Mouse (Mus musculus): ENCODE measurements around the gene Aifm1. TPM values are rescaled to one million over a fixed set of nuclear protein-coding genes. Genes with fewer than 3 reads are reported as not detected.

The Aifm1 gene
- polyA plus RNA-seq, 1 experiment from 2014 or later: 33.5 TPM

GRCm38 (mm10) chrX:48463636-48464035 is 49.7 kb downstream of the Aifm1 start:
- no peaks in the 10 kb centered on the region for H3K9me3 ChIP-seq (ENCODE audit: control insufficient read depth, low read length)
- 89% methylated on average over 4 of the region's 4 CpGs for WGBS
- H3K9ac ChIP-seq (replicated peaks; ENCODE audit: low read depth, low read length): no peak overlapping the region
- H3K4me2 ChIP-seq (ENCODE audit: low read depth, low read length): no peak overlapping the region
- H3K36me3 ChIP-seq (ENCODE audit: control insufficient read depth, insufficient read depth, low read length): no peaks in the 10 kb centered on the region
- no peak overlapping the region for H3K4me3 ChIP-seq (ENCODE audit: low read depth, low read length)
- H3K27me3 ChIP-seq (ENCODE audit: control insufficient read depth, insufficient read depth, low read length): no peaks in the 10 kb centered on the region
- ATAC-seq (ENCODE audit: low read depth): no peak
- H3K4me1 ChIP-seq (ENCODE audit: control insufficient read depth, insufficient read depth, low read length): no peaks in the 10 kb centered on the region
- H3K27ac ChIP-seq (ENCODE audit: low read depth, low read length): no peak overlapping the region

GRCm38 (mm10) chrX:48462754-48463507 is 50.4 kb downstream of the Aifm1 start, which contains the start of gene Elf4:
Elf4 (minus strand) TSS chrX:48463132.
- no peaks in the 10 kb centered on the region for H3K4me1 ChIP-seq (ENCODE audit: control insufficient read depth, insufficient read depth, low read length)
- H3K9ac ChIP-seq (replicated peaks; ENCODE audit: low read depth, low read length): no peak within 1 kb of the TSS
- no peaks in the 10 kb centered on the region for H3K9me3 ChIP-seq (ENCODE audit: control insufficient read depth, low read length)
- H3K27ac ChIP-seq (ENCODE audit: low read depth, low read length): no peak within 1 kb of the TSS
- peak within 1 kb of the TSS; percentile 16; the same call in 1 of the 2 replicates for H3K4me3 ChIP-seq (ENCODE audit: low read depth, low read length)
- no peaks in the 10 kb centered on the region for H3K27me3 ChIP-seq (ENCODE audit: control insufficient read depth, insufficient read depth, low read length)
- H3K4me2 ChIP-seq (ENCODE audit: low read depth, low read length): peak within 1 kb of the TSS; percentile 44
- peak; percentile 81 for ATAC-seq (ENCODE audit: low read depth)
- 14% methylated on average over 38 of the region's 38 CpGs for WGBS
- H3K36me3 ChIP-seq (ENCODE audit: control insufficient read depth, insufficient read depth, low read length): no peaks in the 10 kb centered on the region

- H3K27me3 ChIP-seq (ENCODE audit: control insufficient read depth, insufficient read depth, low read length): no peaks in the 10 kb centered on the region
- H3K27ac ChIP-seq (ENCODE audit: low read depth, low read length): no peak overlapping the region
- H3K36me3 ChIP-seq (ENCODE audit: control insufficient read depth, insufficient read depth, low read length): no peaks in the 10 kb centered on the region
- ATAC-seq (ENCODE audit: low read depth): 0 out of 2 replicates have a peak, but pooled peaks have one; percentile 10
- peak overlapping the region; percentile 44 for H3K4me2 ChIP-seq (ENCODE audit: low read depth, low read length)
- H3K4me1 ChIP-seq (ENCODE audit: control insufficient read depth, insufficient read depth, low read length): no peaks in the 10 kb centered on the region
- 36% methylated on average over 4 of the region's 4 CpGs for WGBS
- 0 out of 2 replicates have a peak overlapping the region, but pooled peaks have one; percentile 16 for H3K4me3 ChIP-seq (ENCODE audit: low read depth, low read length)
- H3K9me3 ChIP-seq (ENCODE audit: control insufficient read depth, low read length): no peaks in the 10 kb centered on the region
- H3K9ac ChIP-seq (replicated peaks; ENCODE audit: low read depth, low read length): no peak overlapping the region
Observed at GRCm38 (mm10) chrX:48462297-48462696, 51.1 kb downstream of the Aifm1 start.

GRCm38 (mm10) chrX:48461006-48461405 is 52.4 kb downstream of the Aifm1 start:
- Histone ChIP-seq H3K4me1 (ENCODE audit: control insufficient read depth, insufficient read depth, low read length) (no peaks in the 10 kb centered on the region), H3K9me3 (ENCODE audit: control insufficient read depth, low read length) (no peaks in the 10 kb centered on the region), H3K9ac (replicated peaks; ENCODE audit: low read depth, low read length) (no peak overlapping the region), H3K4me2 (ENCODE audit: low read depth, low read length) (no peak overlapping the region), H3K36me3 (ENCODE audit: control insufficient read depth, insufficient read depth, low read length) (no peaks in the 10 kb centered on the region), H3K4me3 (ENCODE audit: low read depth, low read length) (no peak overlapping the region), H3K27me3 (ENCODE audit: control insufficient read depth, insufficient read depth, low read length) (no peaks in the 10 kb centered on the region), H3K27ac (ENCODE audit: low read depth, low read length) (no peak overlapping the region)
- 81% methylated on average over 4 of the region's 4 CpGs for WGBS
- no peak for ATAC-seq (ENCODE audit: low read depth)

GRCm38 (mm10) chrX:48460496-48460895 is 52.9 kb downstream of the Aifm1 start:
- Histone ChIP-seq H3K9ac (replicated peaks; ENCODE audit: low read depth, low read length) (no peak overlapping the region), H3K4me2 (ENCODE audit: low read depth, low read length) (no peak overlapping the region), H3K4me1 (ENCODE audit: control insufficient read depth, insufficient read depth, low read length) (no peaks in the 10 kb centered on the region), H3K27ac (ENCODE audit: low read depth, low read length) (no peak overlapping the region), H3K27me3 (ENCODE audit: control insufficient read depth, insufficient read depth, low read length) (no peaks in the 10 kb centered on the region), H3K4me3 (ENCODE audit: low read depth, low read length) (no peak overlapping the region), H3K9me3 (ENCODE audit: control insufficient read depth, low read length) (no peaks in the 10 kb centered on the region), H3K36me3 (ENCODE audit: control insufficient read depth, insufficient read depth, low read length) (no peaks in the 10 kb centered on the region)
- 87% methylated on average over 7 of the region's 7 CpGs for WGBS
- no peak for ATAC-seq (ENCODE audit: low read depth)

- ATAC-seq (ENCODE audit: low read depth): no peak
- H3K4me2 ChIP-seq (ENCODE audit: low read depth, low read length): no peak overlapping the region
Observed at GRCm38 (mm10) chrX:48456956-48457355, 56.4 kb downstream of the Aifm1 start.

GRCm38 (mm10) chrX:48455018-48455417 is 58.3 kb downstream of the Aifm1 start:
- Histone ChIP-seq H3K9ac (replicated peaks; ENCODE audit: low read depth, low read length) (no peak overlapping the region), H3K9me3 (ENCODE audit: control insufficient read depth, low read length) (no peaks in the 10 kb centered on the region), H3K4me2 (ENCODE audit: low read depth, low read length) (no peak overlapping the region), H3K27ac (ENCODE audit: low read depth, low read length) (no peak overlapping the region), H3K27me3 (ENCODE audit: control insufficient read depth, insufficient read depth, low read length) (peaks cover 2% of the 10 kb centered on the region; the same call in 1 of the 2 replicates), H3K4me3 (ENCODE audit: low read depth, low read length) (no peak overlapping the region), H3K36me3 (ENCODE audit: control insufficient read depth, insufficient read depth, low read length) (no peaks in the 10 kb centered on the region), H3K4me1 (ENCODE audit: control insufficient read depth, insufficient read depth, low read length) (no peaks in the 10 kb centered on the region)
- ATAC-seq (ENCODE audit: low read depth): no peak
- WGBS: 46% methylated on average over 9 of the region's 9 CpGs

More at GRCm38 (mm10) chrX:48456956-48457355, 56.4 kb downstream of the Aifm1 start:
- Histone ChIP-seq H3K27ac (ENCODE audit: low read depth, low read length) (no peak overlapping the region), H3K36me3 (ENCODE audit: control insufficient read depth, insufficient read depth, low read length) (no peaks in the 10 kb centered on the region), H3K9me3 (ENCODE audit: control insufficient read depth, low read length) (no peaks in the 10 kb centered on the region), H3K9ac (replicated peaks; ENCODE audit: low read depth, low read length) (no peak overlapping the region), H3K4me1 (ENCODE audit: control insufficient read depth, insufficient read depth, low read length) (no peaks in the 10 kb centered on the region), H3K4me3 (ENCODE audit: low read depth, low read length) (no peak overlapping the region), H3K27me3 (ENCODE audit: control insufficient read depth, insufficient read depth, low read length) (peaks cover 2% of the 10 kb centered on the region; the same call in 1 of the 2 replicates)
- WGBS: 60% methylated on average over 6 of the region's 6 CpGs

GRCm38 (mm10) chrX:48454495-48454878 is 58.9 kb downstream of the Aifm1 start:
- H3K9ac ChIP-seq (replicated peaks; ENCODE audit: low read depth, low read length): no peak overlapping the region
- H3K36me3 ChIP-seq (ENCODE audit: control insufficient read depth, insufficient read depth, low read length): no peaks in the 10 kb centered on the region
- H3K4me1 ChIP-seq (ENCODE audit: control insufficient read depth, insufficient read depth, low read length): no peaks in the 10 kb centered on the region
- H3K27ac ChIP-seq (ENCODE audit: low read depth, low read length): no peak overlapping the region
- 11% methylated on average over 13 of the region's 21 CpGs for WGBS
- H3K9me3 ChIP-seq (ENCODE audit: control insufficient read depth, low read length): no peaks in the 10 kb centered on the region
- ATAC-seq (ENCODE audit: low read depth): 0 out of 2 replicates have a peak, but pooled peaks have one; percentile 25
- peak overlapping the region; percentile 37 for H3K4me2 ChIP-seq (ENCODE audit: low read depth, low read length)
- peak overlapping the region; percentile 28 for H3K4me3 ChIP-seq (ENCODE audit: low read depth, low read length)
- H3K27me3 ChIP-seq (ENCODE audit: control insufficient read depth, insufficient read depth, low read length): peaks cover 2% of the 10 kb centered on the region; the same call in 1 of the 2 replicates

GRCm38 (mm10) chrX:48453736-48454494 is 59.4 kb downstream of the Aifm1 start:
- H3K4me1 ChIP-seq (ENCODE audit: control insufficient read depth, insufficient read depth, low read length): no peaks in the 10 kb centered on the region
- H3K27me3 ChIP-seq (ENCODE audit: control insufficient read depth, insufficient read depth, low read length): peaks cover 2% of the 10 kb centered on the region; the same call in 1 of the 2 replicates
- no peaks in the 10 kb centered on the region for H3K9me3 ChIP-seq (ENCODE audit: control insufficient read depth, low read length)
- ATAC-seq (ENCODE audit: low read depth): peak; percentile 47; the same call in 1 of the 2 replicates
- WGBS: 13% methylated on average over 19 of the region's 91 CpGs
- no peaks in the 10 kb centered on the region for H3K36me3 ChIP-seq (ENCODE audit: control insufficient read depth, insufficient read depth, low read length)
- peak overlapping the region; percentile 28 for H3K4me3 ChIP-seq (ENCODE audit: low read depth, low read length)
- H3K4me2 ChIP-seq (ENCODE audit: low read depth, low read length): peak overlapping the region; percentile 37
- H3K27ac ChIP-seq (ENCODE audit: low read depth, low read length): no peak overlapping the region
- no peak overlapping the region for H3K9ac ChIP-seq (replicated peaks; ENCODE audit: low read depth, low read length)

Data from neural tube, embryonic 14.5 days (tissue).